Mouse (Mus musculus) layer of hippocampus, adult 8-10 months (tissue): Measurements from ENCODE around the gene Cnksr1. TPM values are rescaled to one million over a fixed set of nuclear protein-coding genes. Genes with fewer than 3 reads are reported as not detected.

ENCODE experiments used
- DNase-seq, 2 experiments: peaks; one replicate each; pipeline ENCODE4 v3.0.0; 2022; ENCODE audit warnings: low spot score in 2 of 2
- total RNA-seq, 4 experiments: library from RNA; stranded (reverse); gene quantifications; 2 replicates each; pipeline ENCODE4 v1.2.4; 2022

Cnksr1 gene
- total RNA-seq, 4 experiments from 2014 or later, result 0.51 to 0.89 (median 0.79) TPM

DNA sequence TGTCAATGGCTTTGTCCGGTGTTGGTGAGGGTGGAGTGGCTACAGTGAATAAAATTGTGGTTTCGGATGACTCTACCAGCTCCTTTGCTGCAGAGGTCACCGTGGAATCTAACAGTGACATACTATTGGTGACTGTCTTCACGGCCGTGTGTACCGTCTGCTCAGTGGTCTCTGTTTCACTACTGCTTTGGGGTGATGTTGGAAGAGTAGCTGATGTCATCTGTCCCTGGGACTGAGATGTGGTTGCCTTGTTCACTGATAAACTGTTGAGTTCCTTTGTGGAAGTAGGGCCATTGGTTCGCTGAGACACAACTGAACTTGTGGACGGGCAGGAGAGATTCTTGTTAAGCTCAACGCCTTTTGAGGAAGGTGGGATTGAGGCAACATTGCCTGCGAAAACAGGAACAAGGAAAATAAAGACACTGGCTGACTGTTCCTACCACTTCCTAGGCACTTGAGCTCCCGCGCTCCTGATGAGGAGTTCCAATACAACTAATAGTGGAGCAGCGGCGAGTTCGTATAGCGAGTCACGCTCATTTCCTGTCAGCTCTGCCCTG lies 34.8 kb downstream of the Cnksr1 start:
- no peak for DNase-seq

DNA sequence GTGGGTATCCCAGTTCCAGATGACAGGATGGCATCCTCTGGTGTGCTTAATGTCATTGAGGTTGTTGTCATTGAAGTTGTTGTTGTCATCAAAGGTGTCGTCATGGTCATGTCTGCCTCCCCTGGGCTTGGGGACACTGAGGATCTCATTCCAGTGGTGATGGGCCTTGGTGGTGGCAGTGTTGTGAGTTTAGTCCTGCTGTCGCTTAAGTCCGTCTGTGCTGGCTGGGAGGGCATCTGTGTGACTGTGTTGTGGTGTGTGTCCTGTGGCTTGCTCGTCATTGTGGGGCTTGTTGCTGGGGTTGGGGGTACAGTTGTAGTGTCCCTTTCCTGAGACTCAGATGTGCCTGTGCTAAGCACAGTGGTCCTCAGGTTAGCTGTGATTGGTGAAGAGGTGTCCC lies 35.3 kb downstream of the Cnksr1 start, which contains the start of gene Gm7534:
Gene Gm7534 (minus strand): TSS at position 101 of the 400 bp plus-strand sequence.
- DNase-seq, result no peak

DNA sequence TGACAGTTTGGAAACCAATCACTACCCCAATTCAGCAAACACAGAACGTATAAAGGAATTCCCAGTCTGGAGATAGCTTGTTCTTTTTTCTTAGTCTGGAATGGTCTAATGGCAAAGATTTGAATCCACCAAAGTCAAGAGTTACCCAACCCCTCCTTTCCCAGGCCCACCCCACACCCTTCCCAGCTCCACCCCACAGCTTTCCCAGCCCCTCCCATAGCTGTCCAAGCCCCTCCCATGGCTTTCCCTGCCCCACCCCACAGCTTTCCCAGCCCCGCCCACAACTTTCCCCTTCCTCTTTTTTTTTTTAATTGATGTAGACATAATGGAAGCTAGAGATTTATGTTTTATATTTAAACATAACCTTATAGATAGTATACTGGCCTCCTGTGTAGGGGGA lies 38.8 kb downstream of the Cnksr1 start:
- DNase-seq, result no peak

DNA sequence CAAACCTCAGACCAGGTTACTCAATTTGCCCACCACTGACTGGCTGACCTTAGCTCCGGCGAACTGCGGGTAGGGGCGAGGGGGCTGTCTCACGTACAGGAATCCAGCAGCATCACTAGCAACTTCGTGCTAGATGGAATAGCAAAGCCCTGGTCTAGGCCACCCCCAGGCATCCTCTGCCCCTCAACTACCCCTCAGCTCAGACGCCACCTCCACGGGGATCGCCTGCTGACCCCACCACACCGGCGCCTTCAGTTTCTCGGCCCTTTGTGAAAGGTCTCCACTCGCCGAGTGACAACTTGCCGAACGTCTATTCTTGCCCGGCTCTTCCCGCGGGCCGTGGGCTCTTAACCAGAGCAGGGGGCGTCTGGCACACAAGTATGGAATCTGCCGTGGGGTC lies 51.9 kb downstream of the Cnksr1 start:
- no peak for DNase-seq

DNA sequence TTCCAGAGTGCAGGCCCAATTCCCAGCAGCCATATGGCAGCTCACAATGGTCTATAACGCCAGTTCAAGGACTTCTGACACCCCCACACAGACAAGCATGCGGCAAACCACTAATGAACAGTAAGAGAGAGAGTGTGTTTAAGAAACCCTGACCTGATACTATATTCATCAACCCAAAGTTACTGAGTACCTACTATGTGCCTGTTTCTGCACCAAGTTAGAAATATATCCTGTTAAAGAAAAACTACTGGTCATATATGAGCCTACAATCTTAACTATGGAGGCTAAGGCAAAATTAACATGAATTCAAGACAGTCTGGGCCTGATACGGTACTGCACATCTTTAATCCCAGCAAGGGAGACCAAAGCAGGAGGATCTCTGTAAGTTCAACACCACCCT lies 52.6 kb downstream of the Cnksr1 start:
- DNase-seq, result no peak

DNA sequence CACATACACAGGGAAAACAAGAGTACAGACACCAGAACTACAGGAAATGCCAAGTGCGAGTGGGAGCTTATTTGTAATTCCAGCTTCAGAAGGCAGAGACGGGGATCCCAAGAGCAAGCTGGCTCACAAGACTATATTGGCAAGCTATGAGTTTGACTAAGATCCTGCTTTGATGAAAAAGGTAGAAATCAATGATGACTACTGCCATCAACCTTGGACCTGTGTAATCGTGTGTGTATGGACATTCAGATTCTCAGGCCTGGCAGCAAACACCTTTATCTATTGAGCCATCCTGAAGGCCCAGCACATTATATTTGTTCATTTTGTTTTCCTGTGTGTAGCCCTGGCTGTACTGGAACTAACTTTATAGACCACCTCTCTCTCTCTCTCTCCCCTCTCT lies 54.5 kb downstream of the Cnksr1 start:
- DNase-seq, result no peak

- DNase-seq, result no peak
Measured at GRCm38 (mm10) chr4:134181825-134182224, 56.4 kb downstream of the Cnksr1 start.

DNA sequence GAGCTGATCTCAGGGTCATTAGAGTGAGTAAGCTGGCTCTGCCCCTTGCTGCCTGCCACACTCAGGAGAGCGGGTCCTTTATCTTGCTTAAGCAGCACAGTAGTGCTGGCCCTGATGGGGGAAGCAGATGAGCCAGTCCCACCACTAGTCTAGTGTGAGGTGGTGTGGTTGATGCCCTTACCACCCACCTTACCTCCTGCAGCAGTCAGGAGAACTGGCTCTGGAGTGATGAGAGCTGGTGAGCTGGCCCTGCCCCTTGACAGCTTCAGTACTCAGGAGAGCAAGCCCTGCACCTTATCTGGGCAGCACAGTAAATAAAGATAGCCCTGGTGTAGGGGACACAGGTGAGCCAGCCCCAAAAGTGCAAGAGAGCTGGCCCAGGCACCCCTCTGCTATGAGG lies 57.1 kb downstream of the Cnksr1 start:
- no peak for DNase-seq

Other genes starting within 250 kb of the Cnksr1 start
- 10 to 100 TPM; 63.0 to 67.7 (median 66.5) TPM for gene Dhdds, start 237.5 kb downstream of the Cnksr1 start, total RNA-seq
- not detected for gene Lin28a, start 219.6 kb downstream of the Cnksr1 start, total RNA-seq
- gene Zfp683, start 184.6 kb downstream of the Cnksr1 start, total RNA-seq, result not detected
- 1 to 10 TPM in 3 of 4 experiments, under 1 TPM in 1; 0.54 to 6.4 (median 3.7) TPM for gene Crybg2, start 177.6 kb downstream of the Cnksr1 start, total RNA-seq
- 10 to 100 TPM in 2 of 4 experiments, 1 to 10 TPM in 2; 1.2 to 52.4 (median 18.2) TPM for gene Cd52, start 143.3 kb downstream of the Cnksr1 start, total RNA-seq
- gene Ubxn11, start 135.8 kb downstream of the Cnksr1 start, total RNA-seq, result 10 to 100 TPM; 34.7 to 39.5 (median 35.6) TPM
- gene Sh3bgrl3, start 109.6 kb downstream of the Cnksr1 start, total RNA-seq, result 100 to 1,000 TPM; 185 to 289 (median 252) TPM
- 10 to 100 TPM; 16.6 to 19.8 (median 18.6) TPM for gene Cep85, start 51.3 kb downstream of the Cnksr1 start, total RNA-seq
- not detected for gene Gm7534, start 35.4 kb downstream of the Cnksr1 start, total RNA-seq
- under 1 TPM in 1 of 4 experiments, not detected in 3; 0.31 TPM for gene Catsper4, start 11.0 kb downstream of the Cnksr1 start, total RNA-seq
- not detected for gene E130218I03Rik, start 5.3 kb upstream of the Cnksr1 start, total RNA-seq
- 10 to 100 TPM in 3 of 4 experiments, 1 to 10 TPM in 1; 9.7 to 11.6 (median 11.2) TPM for gene Zfp593, start 7.2 kb upstream of the Cnksr1 start, total RNA-seq
- gene Gm30191, start 8.5 kb upstream of the Cnksr1 start, total RNA-seq, result not detected
- gene Grrp1, start 15.7 kb upstream of the Cnksr1 start, total RNA-seq, result 1 to 10 TPM; 3.3 to 4.8 (median 3.5) TPM
- 10 to 100 TPM; 14.1 to 20.7 (median 18.6) TPM for gene Pdik1l, start 49.5 kb upstream of the Cnksr1 start, total RNA-seq
- not detected for gene Trim63, start 76.7 kb upstream of the Cnksr1 start, total RNA-seq
- gene Slc30a2, start 104.8 kb upstream of the Cnksr1 start, total RNA-seq, result under 1 TPM in 1 of 4 experiments, not detected in 3; 0.49 TPM
- gene Extl1, start 145.5 kb upstream of the Cnksr1 start, total RNA-seq, result 10 to 100 TPM; 36.5 to 47.8 (median 42.9) TPM
- gene Pafah2, start 157.9 kb upstream of the Cnksr1 start, total RNA-seq, result 10 to 100 TPM in 1 of 4 experiments, 1 to 10 TPM in 3; 5.5 to 10.5 (median 8.5) TPM
- gene Stmn1, start 229.9 kb upstream of the Cnksr1 start, total RNA-seq, result 100 to 1,000 TPM; 367 to 422 (median 391) TPM